Mouse (Mus musculus): ENCODE data around the gene Erich6b.
A peak's percentile ranks its signal among the peaks of the same experiment; 100 is the strongest.

The Erich6b gene

DNA sequence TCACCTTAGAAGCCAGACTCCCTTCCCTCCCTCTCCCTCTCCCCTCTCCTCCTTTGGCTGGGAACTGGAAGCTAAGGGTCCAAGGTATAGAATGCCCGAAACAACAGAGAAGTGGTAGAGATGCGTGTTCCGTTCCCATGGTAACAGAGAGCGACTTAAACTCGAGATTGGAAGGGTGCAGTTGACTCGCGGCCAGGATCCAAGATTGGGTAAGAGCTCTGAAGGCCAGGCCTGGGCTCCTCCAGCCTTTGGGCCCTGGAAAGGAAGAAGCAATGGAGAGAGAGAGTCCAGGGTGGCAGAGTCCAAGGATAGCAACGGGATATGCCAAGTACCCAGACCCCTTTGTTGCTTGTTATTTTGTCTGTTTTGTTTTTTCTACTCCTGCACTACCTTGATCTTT is at the start of gene Erich6b:
Gene Erich6b (plus strand): TSS at position 180 of the 400 bp plus-strand sequence.
- DNase-seq (ENCODE audit: low spot score in 2 of 2) = no peak

DNA sequence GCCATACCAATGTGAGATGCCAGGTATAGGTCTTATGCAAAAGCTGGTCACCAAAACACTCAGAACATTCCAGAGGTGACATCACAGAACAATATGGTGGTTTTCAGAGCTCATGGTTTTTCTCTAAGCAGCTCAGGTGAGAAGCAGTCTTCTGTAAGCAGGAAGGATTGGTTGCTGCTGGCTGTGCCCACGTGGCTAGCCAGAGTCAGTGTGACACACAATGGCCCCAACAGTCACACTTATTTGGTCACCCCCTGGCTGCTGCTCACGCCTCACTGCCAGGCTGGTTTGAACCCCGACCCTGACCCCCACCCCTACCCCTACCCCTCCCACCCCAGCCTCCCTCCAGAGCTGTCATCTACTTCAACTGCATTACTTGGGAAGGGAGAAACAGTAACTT is 49.1 kb upstream of the Erich6b start, which contains the start of gene Spert:
Gene Spert (minus strand): TSS at position 139 of the 400 bp plus-strand sequence.
- no peak for DNase-seq (ENCODE audit: low spot score in 2 of 2)

DNA sequence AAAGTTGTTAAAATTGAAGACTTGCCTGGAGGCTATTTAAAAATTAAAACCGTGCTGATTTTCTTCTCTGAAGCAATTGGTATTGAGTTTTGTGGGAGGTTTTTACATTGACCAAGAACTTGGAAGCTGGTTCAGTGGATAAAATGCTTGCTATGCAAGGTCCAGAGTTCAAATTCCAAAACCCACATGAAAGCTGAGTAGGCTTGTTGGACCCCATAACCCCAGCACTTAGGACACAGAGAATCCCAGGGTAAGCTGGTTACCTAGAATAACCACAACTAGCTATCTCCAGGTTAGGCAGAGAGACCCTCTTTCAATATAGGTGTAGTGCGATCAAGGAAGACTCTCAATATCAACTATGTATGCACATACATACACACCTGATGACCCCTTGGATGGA is 32.9 kb upstream of the Erich6b start:
- DNase-seq (ENCODE audit: low spot score in 2 of 2) = no peak

DNA sequence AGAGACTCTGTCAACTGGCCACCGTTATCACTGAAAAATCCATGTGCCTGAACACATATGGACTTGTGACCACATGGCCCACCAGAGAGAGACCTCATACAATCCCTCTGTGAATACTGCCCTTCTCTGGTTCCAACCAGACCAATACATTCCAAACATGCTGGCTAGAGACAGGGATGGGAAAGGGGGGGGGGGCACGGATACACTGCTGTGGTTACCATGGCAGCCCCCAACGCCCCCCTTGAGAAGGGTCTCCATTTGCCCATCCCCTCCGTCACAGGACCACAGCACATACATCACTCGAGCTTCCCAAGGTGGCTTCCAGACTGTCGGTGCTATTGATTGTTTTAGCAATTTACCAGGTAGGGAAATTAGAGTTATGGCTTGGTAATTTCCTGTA is 25.7 kb upstream of the Erich6b start:
- no peak for DNase-seq (ENCODE audit: low spot score in 2 of 2)

DNA sequence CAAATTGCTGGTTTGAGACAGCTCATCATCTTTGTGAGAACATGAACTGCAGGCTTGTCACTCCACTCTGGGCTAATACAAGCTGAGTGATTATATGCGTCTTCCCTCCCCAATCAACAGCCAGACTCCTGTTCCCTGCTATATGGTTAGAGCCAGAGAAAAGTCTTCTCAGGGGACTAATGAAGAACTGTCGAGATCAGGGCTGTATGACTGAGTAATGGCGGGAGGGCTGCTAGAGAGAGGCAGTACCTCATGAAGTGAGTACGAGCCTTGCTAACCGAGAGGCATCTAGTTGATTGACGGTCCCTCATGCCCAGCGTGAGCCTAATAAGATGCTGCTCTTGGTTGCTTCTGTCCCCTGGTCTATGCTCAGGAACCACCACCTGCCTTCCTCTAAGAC is 19.1 kb upstream of the Erich6b start:
- no peak for DNase-seq (ENCODE audit: low spot score in 2 of 2)

DNA sequence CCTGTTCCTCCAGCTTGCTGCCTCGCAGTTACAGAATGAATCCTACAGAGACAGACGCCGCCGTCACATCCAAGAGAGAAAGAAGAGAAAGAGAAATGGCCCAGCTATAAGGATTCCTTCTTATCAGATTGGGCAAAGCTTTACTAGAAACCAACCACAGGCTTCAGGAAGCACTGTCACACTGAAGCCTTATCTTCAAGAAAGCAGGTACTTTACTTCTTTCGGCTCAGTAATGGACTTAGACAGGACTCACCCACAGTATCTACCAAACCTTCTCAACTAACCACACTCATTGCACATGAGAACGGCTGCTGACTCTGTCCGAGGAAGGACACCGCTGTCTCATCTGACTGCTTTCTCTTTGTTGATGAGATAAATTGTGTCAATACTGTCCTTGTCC is 13.2 kb upstream of the Erich6b start:
- DNase-seq (ENCODE audit: low spot score in 2 of 2) = no peak

DNA sequence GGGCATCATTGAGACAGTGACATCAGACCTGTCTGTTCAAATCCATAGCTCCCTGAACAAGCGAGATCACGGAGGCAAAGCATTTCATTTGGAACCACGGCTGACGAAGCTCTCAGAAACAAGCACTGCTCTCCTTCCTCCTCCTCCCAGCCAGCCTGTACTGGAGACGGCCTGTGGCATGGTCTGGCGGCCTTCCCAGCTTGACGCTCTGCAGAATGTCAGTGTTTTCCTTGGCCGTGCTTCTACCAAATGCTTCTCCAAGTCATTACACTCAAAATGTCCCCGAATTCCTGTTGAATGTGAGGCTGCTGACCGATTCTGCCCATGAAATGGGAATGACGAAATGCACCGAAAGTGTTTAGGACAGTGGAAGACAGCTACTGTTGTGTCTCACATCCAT is 6.7 kb upstream of the Erich6b start:
- DNase-seq (ENCODE audit: low spot score in 2 of 2) = peak in 1 of 2 experiments; percentile 22

DNA sequence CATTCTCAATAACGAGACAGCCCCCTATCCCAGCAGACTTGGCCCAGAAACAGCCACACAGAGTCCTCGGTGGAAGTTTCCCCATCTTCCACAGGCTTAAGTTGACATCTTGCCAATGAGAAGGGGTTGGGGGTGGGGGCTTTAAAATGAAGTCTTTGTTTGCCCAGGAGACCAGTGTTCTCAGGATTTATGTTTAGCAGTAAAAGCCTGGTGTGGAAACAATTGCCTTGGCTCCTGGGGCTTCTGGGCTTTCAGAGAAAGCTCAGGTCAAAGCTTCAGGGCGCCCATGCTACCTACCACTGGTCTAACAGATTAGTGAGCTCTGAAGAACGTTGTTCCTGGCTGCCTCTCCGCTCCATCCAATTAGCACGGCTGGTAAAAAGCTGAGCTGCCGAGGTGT is 6.0 kb upstream of the Erich6b start:
- no peak for DNase-seq (ENCODE audit: low spot score in 2 of 2)

DNA sequence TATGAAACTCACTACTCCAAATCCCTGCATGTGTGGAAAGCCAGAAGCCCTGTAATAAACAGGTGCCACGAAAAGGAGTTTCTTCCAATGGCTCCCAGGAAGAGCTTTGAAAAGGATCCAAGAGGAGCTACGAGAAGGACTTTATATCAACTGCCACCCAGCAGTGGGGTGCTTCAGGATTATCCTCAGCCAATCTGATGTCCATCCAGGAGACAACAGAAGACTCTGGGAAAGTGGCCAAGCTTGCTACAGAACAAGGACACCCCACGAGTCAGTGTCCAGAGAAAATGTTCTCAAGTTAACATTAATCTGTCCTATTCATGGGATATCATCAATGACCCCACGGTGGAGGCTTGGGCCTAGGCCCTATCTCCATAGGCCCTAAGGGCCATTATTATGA is 4.4 kb upstream of the Erich6b start:
- no peak for DNase-seq (ENCODE audit: low spot score in 2 of 2)

DNA sequence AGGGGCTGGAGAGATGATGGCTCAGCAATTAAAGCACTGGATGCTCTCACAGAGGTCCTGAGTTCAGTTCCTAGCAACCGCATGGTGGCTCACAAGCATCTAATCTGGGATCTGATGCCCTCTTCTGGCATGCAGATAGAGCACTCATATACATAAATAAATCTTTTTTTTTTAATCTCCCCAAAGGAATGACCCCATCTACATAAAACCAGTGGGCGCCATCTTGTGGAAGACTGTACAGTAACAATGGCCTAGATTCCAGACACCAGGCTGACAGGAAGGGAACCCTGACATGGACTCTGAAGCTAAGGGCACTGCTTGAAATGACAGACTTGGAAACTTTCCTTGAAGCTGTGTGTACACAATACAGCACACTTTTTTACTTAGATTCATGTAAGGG is 1.2 kb upstream of the Erich6b start:
- no peak for DNase-seq (ENCODE audit: low spot score in 2 of 2)

DNA sequence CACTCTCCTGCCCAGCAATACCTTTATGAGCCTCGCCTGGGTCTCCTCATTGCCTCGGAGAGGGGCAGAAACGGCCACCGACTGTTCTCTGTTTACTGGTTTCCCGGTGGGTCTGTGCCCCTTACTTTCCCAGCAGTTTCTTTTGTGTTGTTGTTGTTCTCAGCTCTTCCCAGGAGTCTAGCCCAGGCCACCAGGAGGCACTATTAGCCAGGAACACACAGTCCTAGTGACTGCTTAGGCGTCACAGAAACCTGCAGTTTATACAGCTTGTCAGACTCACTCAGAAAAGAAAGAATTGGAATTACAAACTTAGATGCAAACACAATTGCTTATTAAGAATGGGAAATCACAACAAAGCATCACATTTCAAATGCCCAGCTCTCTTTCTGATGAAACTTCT is 690 bp upstream of the Erich6b start:
- no peak for DNase-seq (ENCODE audit: low spot score in 2 of 2)

DNA sequence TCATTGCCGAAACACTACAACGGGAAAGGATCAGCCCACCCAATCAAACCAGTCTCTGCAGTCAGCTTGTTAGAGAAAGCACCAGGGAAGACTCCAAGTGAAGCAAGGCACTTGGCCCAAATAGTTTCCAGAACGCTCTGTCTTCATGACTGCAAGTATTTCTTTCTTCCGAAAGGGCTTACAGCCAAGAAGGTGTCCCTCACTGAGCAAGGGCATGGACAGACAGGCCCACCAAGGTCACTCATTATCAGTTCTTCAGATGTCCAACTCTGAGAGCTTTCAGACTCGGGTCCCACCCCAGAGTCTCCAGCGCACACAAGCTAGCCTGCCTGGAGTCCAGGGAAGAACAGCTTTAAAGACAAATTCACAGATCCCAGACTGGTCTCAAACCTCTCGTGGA is 3.4 kb downstream of the Erich6b start:
- no peak for DNase-seq (ENCODE audit: low spot score in 2 of 2)

DNA sequence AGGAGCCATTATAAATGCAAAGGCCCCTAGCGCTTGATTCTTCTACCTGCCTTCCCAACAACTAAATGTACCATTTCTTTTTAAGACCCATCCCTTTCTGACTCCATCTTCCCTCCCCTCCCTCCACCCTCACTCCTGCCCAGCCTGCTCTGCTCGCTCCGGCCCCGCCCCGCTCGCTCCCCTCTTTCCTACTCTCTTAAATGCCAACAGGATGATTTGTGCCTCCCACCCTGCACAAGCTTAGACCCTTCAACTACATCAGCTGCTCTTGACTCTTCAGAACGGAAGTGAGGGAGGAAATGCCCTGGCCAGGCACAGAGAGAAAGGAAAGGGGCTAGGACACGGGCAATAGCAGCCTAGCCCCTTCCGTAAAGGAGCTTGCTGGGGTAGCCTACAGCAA is 4.0 kb downstream of the Erich6b start:
- DNase-seq (ENCODE audit: low spot score in 2 of 2) = no peak

DNA sequence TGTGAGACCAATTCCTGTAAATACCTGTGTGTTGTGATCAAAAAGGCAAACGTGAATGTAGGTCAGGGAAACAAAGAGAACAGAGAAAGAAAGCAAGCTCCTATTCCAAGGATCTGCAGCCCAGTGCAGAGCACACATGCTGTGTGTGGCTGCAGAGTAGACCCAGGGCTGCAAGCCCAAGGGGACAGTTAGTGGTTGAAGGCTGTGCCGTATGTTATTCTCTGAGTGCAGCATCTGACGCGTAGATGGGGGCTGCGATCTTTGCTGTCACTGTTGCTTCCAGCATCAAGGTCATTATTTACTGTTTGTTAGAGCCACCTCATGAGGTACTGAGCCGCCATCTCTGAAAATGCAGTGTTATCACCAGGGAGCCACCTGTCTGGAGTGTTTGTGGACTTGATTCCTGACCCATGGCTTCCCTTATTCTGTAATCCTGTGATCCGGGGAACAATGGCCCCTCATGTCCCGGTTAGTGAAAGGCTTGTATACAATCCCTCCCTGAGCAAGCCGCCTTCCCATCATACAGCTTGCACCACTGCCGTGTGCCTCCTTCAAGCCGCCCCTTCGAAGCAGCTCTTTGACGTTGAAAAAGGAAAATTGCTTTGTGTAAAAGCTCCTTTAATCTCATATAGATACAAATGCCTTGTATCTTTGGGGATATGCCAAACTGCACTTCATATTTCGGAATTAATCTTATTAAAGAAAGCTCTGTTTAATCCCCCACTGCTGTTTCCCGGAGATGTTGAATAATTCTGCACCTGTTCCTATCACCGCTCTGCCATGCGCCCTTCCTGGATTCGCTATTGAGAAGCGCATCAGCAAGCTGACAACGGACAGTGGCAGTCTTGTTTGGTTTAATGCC is 5.1 kb downstream of the Erich6b start:
- no peak for DNase-seq (ENCODE audit: low spot score in 2 of 2)

DNA sequence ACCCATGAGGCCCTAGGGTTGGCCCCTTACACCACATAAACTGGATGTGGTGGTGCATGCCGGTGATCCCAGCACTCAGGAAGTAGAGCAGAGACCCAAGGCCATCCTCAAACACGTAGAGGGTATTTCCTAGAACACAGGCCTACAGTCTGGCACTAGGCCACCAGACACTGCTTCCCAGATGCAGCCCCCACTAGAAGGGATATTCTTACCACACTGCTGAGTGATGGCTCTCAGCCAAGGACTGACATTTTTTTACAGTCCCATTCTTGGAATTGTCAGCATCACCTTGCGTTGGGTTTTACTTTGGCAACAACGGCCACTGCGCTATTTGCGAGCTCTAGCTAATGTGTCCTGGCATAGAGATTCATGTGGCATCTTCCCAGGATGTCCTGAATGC is 18.9 kb downstream of the Erich6b start:
- no peak for DNase-seq (ENCODE audit: low spot score in 2 of 2)

DNA sequence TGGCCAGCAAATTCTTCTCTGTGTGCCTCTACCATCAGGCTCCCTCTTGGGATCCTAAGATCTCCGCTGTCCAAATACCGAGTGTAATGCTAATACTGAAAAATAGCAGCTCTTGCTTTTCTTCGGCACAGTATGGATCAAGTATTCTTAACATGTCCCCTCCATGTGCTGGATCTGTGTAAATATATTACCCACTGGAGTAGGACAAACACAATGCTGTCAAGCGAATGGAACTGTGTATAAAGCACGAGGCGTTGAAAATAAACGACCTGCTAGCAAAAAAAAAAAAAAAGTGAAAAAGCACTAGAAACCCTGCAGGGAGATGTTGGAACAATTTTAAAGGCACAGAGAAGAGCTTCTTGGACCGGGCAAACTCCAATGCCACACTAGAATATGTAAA is 19.5 kb downstream of the Erich6b start:
- no peak for DNase-seq (ENCODE audit: low spot score in 2 of 2)

DNA sequence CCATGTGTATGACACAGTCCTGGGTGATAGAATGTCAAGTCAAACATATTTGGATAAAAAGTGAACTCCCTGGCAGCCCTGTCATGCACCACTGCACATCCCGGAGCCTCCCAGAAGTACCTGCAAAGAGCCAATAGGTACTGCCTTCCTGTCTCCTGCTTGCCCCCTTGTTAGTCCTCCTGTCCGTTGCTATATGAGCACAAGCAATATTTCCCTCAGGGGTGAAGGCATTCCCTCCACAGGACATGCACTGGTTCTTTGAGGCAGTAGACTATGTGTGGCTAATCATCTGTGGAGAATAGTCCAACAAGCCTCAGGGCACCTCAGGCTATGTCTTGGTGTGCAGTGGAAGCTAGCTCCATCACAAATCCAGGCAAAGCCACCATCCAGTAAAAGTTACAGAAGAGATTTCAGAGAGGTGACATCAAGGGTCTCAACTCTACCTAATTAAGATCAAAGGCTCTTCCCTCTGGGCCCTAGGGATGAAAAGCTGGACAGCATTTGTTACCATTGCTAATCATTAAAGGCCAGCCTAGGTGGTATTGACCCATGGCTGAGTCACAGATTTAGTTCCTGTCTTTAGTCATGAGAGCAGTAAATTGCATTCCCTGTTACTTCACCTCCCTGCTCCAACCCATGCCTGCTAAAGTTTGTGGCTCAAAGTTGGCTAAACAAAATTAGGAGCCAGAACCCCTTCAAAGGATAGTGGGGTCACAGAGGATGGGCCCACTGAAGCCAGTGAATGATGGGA is 23.5 kb downstream of the Erich6b start:
- no peak for DNase-seq (ENCODE audit: low spot score in 2 of 2)

DNA sequence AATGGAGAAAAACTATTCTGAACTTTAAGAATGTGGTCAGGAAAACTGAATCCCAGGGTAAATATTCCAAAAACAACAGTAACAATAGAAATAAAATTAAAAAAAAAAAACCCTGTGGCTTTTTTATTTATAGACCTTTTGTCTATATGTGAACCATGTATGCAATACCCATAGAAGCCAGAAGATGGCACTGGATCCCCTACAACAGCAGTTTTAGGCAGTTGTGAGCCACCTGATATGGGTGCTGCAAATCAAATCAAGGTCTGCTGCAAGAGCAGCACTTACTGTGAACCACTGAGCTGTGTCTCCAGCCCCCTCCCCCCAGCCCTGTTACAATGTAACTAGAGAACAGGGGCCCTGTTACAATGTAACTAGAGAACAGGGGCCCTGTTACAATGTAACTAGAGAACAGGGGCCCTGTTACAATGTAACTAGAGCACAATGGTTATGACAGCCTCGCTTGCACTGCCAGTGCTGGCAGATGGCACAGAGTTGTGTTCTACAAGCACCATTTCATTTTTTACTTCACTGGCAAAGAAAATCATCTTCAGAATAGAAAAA is 27.1 kb downstream of the Erich6b start:
- no peak for DNase-seq (ENCODE audit: low spot score in 2 of 2)

DNA sequence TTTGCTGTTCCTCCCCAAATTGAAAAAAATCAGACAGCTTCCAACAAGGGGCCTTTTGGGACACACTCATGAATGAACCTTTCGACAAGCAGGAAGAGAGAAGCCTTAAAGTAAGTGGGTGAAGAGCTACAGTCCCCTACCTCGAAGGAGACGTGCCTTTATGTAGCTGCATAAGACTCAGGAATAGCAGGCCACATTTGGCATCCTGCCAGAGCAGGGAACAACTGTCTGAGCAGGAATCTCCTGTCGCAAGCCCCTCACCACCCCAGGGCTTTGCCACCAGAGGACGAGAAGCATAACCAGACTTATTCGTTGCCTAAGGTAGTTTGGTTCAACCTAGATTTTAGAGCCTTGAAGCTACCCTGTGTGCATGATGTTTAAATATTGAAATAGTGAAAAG is 34.3 kb downstream of the Erich6b start:
- no peak for DNase-seq (ENCODE audit: low spot score in 2 of 2)

DNA sequence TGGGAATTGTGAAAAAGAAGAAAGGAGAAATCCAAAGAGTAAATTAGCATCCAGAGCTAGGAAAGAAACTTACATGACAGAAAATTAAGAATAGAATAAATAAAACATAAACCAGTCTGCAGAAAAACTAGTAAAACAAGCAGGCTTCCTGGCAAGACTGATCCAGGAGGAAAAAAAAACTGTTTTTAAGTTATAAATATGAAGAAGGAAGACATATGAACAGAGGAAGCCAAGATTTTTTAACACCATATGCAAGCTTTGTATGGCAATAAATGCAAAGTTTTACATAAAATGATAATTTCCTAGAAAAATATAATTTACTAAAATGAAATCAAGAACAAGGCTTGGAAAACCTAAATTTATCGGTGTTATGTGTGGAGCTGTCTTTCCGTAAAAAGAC is 48.4 kb downstream of the Erich6b start:
- no peak for DNase-seq (ENCODE audit: low spot score in 2 of 2)

DNA sequence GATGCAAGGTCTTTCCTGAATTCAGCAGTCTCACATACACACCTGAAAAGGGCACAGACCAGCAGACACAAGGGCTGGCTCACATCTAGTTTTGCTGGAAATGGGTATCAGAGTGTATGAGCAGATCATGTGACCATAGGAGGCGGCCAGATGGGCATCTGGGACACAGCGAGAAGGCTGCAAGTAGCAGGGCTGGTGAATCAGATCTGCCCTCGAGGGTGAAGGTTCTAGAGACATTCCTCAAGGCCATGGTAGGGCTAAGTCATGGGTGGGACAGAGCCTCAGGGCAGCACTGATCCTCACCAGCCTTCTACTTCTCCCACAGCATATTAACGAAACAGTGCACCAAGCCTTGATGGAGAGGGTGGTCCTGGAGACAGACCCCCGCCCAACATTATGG is 54.0 kb downstream of the Erich6b start:
- no peak for DNase-seq (ENCODE audit: low spot score in 2 of 2)

DNA sequence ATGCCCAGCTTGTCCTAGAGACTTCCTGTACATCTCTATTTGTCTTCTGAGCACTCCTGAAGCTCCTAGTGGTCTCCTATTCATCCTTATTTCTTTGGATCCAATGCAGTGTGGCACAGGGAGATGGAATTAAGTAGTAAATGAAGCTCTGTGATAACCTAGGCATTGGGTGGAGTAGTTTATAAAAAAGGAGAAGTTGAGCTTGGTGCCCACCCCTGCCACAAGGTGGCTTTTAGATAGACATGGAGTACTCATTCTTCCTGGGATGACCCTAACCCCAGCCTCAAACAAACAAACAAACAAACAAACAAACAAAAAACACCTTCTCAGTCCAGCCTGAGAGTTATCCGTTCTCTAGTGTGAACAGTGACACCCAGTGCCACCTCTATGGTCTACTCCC is 55.9 kb downstream of the Erich6b start:
- DNase-seq (ENCODE audit: low spot score in 2 of 2) = no peak

DNA sequence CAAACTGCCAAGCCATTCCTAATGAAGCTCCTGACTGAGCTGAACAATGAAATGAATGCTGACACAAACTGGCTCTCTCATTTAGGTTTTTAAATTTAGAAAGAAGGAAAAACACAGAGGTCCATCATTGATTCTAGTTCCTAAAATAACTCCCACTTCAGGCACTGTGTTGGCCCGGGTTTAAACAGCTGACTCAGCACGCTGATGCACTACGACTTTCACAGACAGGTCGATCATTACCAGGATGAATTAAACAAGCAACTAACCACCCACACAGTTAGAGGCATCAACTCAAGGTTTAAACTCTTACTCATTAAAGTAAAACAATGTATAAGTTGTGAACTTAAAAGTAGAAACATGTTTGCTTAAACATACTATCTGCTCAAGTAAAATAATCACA is 64.6 kb downstream of the Erich6b start:
- DNase-seq (ENCODE audit: low spot score in 2 of 2) = no peak

Data from cerebellum, postnatal 4 days (tissue).